Mouse (Mus musculus) limb, embryonic 13.5 days (tissue): Measurements from ENCODE around the gene Macrod1. TPM values are rescaled to one million over a fixed set of nuclear protein-coding genes. Genes with fewer than 3 reads are reported as not detected.
A peak's percentile ranks its signal among the peaks of the same experiment; 100 is the strongest.

Experiments used
- ATAC-seq: fragments of 200-750 bp; cut with Nextera tagmentation; 2 replicates; pipeline ENCODE4 v1.8.0; 2017; ENCODE audit warnings: low read depth, moderate number of reproducible peaks, moderate TSS enrichment; ENCODE audit not compliant: low FRiP score
- H3K27ac ChIP-seq: fragments of 300-500 bp; sonication (generic); 2 replicates; pipeline ENCODE4 v1.5.1; 2015; ENCODE audit warnings: inconsistent platforms, mild to moderate bottlenecking, moderate library complexity
- H3K27me3 ChIP-seq: fragments of 300-500 bp; sonication (generic); 2 replicates; pipeline ENCODE4 v1.6.1; 2015; ENCODE audit warnings: mild to moderate bottlenecking, inconsistent platforms
- H3K36me3 ChIP-seq: fragments of 300-500 bp; sonication (generic); 2 replicates; pipeline ENCODE4 v1.6.1; 2015; ENCODE audit warnings: inconsistent platforms, mild to moderate bottlenecking, moderate library complexity
- H3K4me1 ChIP-seq: fragments of 300-500 bp; sonication (generic); 2 replicates; pipeline ENCODE4 v1.6.1; 2015; ENCODE audit warnings: inconsistent platforms
- H3K4me2 ChIP-seq: fragments of 300-500 bp; sonication (generic); replicated peaks from 2 replicates; pipeline ENCODE4 v1.6.1; 2015; ENCODE audit warnings: inconsistent platforms, mild to moderate bottlenecking, moderate library complexity
- H3K4me3 ChIP-seq: fragments of 300-500 bp; sonication (generic); 2 replicates; pipeline ENCODE4 v1.5.1; 2015; ENCODE audit warnings: moderate library complexity, mild to moderate bottlenecking, inconsistent platforms
- H3K9ac ChIP-seq: fragments of 300-500 bp; sonication (generic); 2 replicates; pipeline ENCODE4 v1.6.1; 2015; ENCODE audit warnings: mild to moderate bottlenecking, inconsistent platforms
- H3K9me3 ChIP-seq: fragments of 300-500 bp; sonication (generic); 2 replicates; pipeline ENCODE4 v1.6.1; 2016; ENCODE audit warnings: inconsistent platforms
- WGBS: fragments of 180-500 bp; shearing (Covaris S2); methylation state at CpG from one replicate; pipeline ENCODE4 v1.1.7; 2015; 5-methylcytosine and 5-hydroxymethylcytosine counted together
- polyA plus RNA-seq: library from polyadenylated mRNA; unstranded; fragments of >200 nt; fragmentation: Nextera tagmentation; extraction: Ambion mirVana; gene quantifications from 2 replicates; pipeline ENCODE4 v1.2.1, GENCODE M21; 2015

The Macrod1 gene
- polyA plus RNA-seq, 1 experiment from 2014 or later, result 13.3 TPM

DNA sequence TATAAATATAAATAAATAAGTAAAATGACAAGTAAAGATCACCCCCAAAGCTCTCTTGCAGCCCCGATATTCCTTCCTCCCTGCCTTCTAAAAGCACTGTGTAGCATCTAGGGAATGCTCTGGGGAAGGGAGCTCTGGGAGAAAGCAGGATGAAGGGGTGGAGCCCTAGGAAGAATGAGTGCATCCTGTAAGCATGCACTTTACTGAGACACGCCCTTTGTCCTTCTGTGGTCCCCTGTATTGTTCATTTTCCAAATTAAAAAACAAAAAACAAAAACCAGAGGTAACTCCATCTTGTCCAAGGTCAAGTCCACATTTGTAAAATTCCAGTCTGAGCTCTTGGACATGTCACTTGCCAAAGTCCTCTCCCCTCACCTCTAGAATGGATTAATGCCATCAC, 148.3 kb downstream of the Macrod1 start:
- Histone ChIP-seq H3K27me3 (no peaks in the 10 kb centered on the region), H3K4me1 (peaks cover 27% of the 10 kb centered on the region), H3K9me3 (no peaks in the 10 kb centered on the region), H3K4me3 (peak overlapping the region; percentile 87), H3K9ac (peak overlapping the region; percentile 85), H3K27ac (no peak overlapping the region), H3K36me3 (peaks cover 42% of the 10 kb centered on the region), H3K4me2 (peak overlapping the region; percentile 88)
- 70% methylated on average over 2 of the region's 2 CpGs for WGBS
- ATAC-seq, result no peak

DNA sequence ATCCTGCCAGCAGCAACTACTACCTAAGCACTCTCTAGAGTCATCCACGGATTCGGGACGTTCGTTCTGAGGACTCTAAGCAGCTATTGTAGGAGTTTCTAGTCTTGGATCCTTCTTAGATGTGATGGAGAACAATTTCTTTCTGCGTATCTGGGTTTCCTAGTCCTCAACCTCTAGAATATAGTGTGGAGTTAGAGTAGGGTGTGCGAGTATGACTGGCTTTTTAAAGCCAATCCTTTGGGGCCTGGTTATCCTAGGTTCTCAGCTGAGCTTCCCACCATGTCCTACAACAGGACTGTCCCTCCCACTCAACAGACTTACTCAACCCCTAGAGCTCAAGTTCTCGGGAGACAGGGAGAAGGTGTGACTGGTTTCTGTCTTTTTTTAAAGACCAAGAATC, 148.7 kb downstream of the Macrod1 start:
- ATAC-seq, result peak; percentile 6; the same call in 1 of the 2 replicates
- peaks cover 37% of the 10 kb centered on the region for H3K36me3 ChIP-seq
- H3K9ac ChIP-seq, result peak overlapping the region; percentile 85
- 27% methylated on average over 7 of the region's 7 CpGs for WGBS
- peak overlapping the region; percentile 87 for H3K4me3 ChIP-seq
- H3K4me1 ChIP-seq, result peaks cover 27% of the 10 kb centered on the region
- H3K27ac ChIP-seq, result peak overlapping the region; percentile 95
- H3K4me2 ChIP-seq, result peak overlapping the region; percentile 88
- H3K9me3 ChIP-seq, result no peaks in the 10 kb centered on the region
- H3K27me3 ChIP-seq, result no peaks in the 10 kb centered on the region

DNA sequence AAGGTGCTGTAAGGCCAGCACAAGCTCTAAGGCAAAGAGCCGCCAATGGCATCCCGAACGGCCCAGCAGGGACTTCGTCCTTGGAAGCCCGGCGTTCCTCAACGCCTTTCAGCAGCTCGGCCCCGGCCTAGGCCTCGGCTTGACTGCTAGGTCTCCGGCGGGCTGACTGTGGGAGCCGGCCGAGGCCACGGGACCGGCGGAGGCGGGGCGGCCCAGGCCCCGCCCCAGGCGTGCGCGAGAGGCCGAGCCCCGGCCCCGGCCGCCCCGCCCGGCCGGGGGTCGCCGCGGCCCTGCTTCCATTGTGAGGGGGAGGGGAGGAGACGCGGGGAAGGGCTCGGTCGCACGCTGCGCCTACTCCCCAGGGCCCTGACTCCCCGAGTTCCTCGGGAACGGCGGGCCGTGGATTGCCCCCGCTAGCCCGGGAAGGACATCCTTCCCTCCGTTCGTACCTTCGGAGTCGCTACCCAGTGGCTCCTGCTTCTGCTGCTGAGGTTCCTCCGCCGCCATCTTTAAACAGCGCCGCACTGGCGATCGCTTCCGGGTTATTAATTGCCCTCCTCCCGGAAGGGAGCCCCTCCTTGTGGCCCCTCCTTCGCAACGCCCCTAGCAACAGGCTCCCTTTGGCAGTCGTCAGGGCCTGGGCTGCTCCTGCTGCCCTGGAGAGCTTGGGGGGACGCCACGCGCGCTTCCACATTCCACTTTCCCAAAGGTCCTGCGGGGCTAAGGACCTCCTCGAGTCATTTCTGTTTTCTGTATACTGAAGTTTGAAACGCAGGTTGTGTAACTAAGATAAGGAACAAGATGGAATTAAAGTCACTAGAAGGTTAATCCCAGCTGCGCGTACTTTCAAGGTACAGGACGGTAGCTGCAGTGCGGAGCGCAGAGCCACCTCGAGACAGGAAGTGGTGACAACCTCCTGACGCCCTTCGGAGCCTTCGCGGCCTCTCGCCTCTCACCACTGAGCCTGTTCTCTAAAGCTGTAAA, 149.4 kb downstream of the Macrod1 start, which contains the start of gene Otub1:
Gene Otub1 (minus strand): TSS at position 564 of the 984 bp plus-strand sequence.
- Histone ChIP-seq H3K27ac (peak within 1 kb of the TSS; percentile 95), H3K4me3 (peak within 1 kb of the TSS; percentile 87), H3K9ac (peak within 1 kb of the TSS; percentile 85), H3K4me2 (peak within 1 kb of the TSS; percentile 88), H3K27me3 (no peaks in the 10 kb centered on the region), H3K36me3 (peaks cover 34% of the 10 kb centered on the region), H3K9me3 (no peaks in the 10 kb centered on the region), H3K4me1 (peaks cover 27% of the 10 kb centered on the region)
- ATAC-seq, result peak; percentile 96
- WGBS, result under 1% methylated on average over 68 of the region's 79 CpGs

- Histone ChIP-seq H3K9me3 (no peaks in the 10 kb centered on the region), H3K27ac (no peak overlapping the region), H3K36me3 (peaks cover 36% of the 10 kb centered on the region), H3K4me1 (peaks cover 16% of the 10 kb centered on the region), H3K4me2 (no peak overlapping the region), H3K9ac (no peak overlapping the region), H3K4me3 (no peak overlapping the region), H3K27me3 (no peaks in the 10 kb centered on the region)
- no peak for ATAC-seq
- WGBS, result 93% methylated on average over 7 of the region's 7 CpGs
These were observed 153.5 kb downstream of the Macrod1 start for GRCm38 (mm10) chr19:7209907-7210646.

GRCm38 (mm10) chr19:7212216-7212615, 155.6 kb downstream of the Macrod1 start:
- ATAC-seq, result no peak

GRCm38 (mm10) chr19:7213010-7213409, 156.4 kb downstream of the Macrod1 start:
- Histone ChIP-seq H3K27me3 (no peaks in the 10 kb centered on the region), H3K9ac (no peak overlapping the region), H3K9me3 (no peaks in the 10 kb centered on the region), H3K4me1 (peaks cover 24% of the 10 kb centered on the region), H3K4me2 (no peak overlapping the region), H3K27ac (no peak overlapping the region), H3K4me3 (no peak overlapping the region), H3K36me3 (peaks cover 47% of the 10 kb centered on the region)
- ATAC-seq, result no peak
- WGBS, result 94% methylated on average over 3 of the region's 3 CpGs

More at GRCm38 (mm10) chr19:7212216-7212615, 155.6 kb downstream of the Macrod1 start:
- H3K4me1 ChIP-seq, result peaks cover 22% of the 10 kb centered on the region
- peaks cover 47% of the 10 kb centered on the region for H3K36me3 ChIP-seq
- no peak overlapping the region for H3K4me3 ChIP-seq
- no peak overlapping the region for H3K4me2 ChIP-seq
- 69% methylated on average over 1 of the region's 1 CpGs for whole genome bisulfite sequencing
- no peaks in the 10 kb centered on the region for H3K9me3 ChIP-seq
- no peaks in the 10 kb centered on the region for H3K27me3 ChIP-seq
- no peak overlapping the region for H3K9ac ChIP-seq
- no peak overlapping the region for H3K27ac ChIP-seq

DNA sequence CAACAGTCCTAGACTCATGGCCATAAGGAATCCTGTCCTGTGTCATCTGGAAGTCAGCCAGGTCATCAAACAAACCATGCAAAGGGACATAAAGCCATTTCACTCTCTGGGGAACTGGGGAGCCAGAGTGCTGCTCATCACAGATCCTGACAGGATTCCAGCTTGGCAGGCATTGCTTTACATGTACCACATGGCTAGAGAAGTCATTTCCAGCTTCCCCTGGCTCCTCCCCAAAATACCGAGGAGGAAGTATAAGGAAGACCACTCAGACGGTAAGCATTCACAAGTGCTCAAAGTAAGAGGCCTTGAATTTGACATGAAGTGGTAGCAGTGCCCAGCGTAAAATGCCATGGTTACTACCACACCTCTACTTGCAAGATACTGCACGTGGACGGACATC, 157.9 kb downstream of the Macrod1 start:
- WGBS, result 91% methylated on average over 5 of the region's 5 CpGs
- Histone ChIP-seq H3K9me3 (no peaks in the 10 kb centered on the region), H3K4me2 (no peak overlapping the region), H3K27ac (no peak overlapping the region), H3K4me1 (peaks cover 28% of the 10 kb centered on the region), H3K9ac (0 out of 2 replicates have a peak overlapping the region, but pooled peaks have one; percentile 25), H3K27me3 (no peaks in the 10 kb centered on the region), H3K4me3 (no peak overlapping the region), H3K36me3 (peaks cover 47% of the 10 kb centered on the region)
- no peak for ATAC-seq

DNA sequence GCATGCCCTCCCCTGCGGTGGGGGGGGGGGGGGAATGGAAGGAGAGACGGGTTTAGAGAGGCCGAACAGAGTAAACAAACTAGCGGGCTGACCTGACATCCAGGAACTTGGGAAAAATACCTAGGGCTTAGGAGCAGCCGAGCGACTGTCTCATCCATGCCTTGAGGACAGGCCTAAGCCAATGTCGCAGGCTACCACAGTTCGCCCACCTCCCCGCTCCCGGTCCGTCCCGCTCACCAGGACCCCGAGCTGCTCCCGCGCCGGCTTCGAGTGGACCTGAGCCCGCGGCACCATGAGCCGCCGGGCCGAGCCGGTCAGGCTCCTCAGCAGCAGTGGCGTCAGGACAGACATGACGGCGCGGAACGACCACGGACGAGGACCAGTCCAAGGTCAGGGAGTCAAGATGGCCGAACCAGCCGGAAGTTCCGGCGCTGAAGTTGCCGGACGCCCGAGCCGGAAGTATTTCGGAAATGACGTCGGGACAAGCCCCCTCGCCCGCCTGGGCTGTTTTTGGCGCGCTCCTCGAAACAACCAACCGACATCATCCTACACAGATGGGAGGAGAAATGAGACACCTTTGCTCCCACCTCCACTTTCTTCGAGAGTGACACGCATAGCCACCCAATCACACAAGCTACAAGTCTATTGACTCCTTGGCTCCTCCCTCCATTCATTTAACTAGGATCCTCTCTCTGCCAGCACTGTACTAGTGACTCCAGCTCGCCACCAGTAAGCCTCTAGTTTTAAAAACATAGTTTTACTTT, 160.7 kb downstream of the Macrod1 start, which contains the start of gene Cox8a:
Gene Cox8a (minus strand): TSS at position 455 of the 764 bp plus-strand sequence.
- peak; percentile 99 for ATAC-seq
- H3K4me3 ChIP-seq, result peak within 1 kb of the TSS; percentile 80
- H3K9me3 ChIP-seq, result no peaks in the 10 kb centered on the region
- no peaks in the 10 kb centered on the region for H3K27me3 ChIP-seq
- H3K9ac ChIP-seq, result peak within 1 kb of the TSS; percentile 82
- H3K4me2 ChIP-seq, result peak within 1 kb of the TSS; percentile 83
- H3K4me1 ChIP-seq, result peaks cover 28% of the 10 kb centered on the region
- H3K27ac ChIP-seq, result peak within 1 kb of the TSS; percentile 78
- WGBS, result under 1% methylated on average over 50 of the region's 50 CpGs
- peaks cover 34% of the 10 kb centered on the region for H3K36me3 ChIP-seq

- Histone ChIP-seq H3K4me3 (peak overlapping the region; percentile 80), H3K4me2 (peak overlapping the region; percentile 83), H3K9ac (peak overlapping the region; percentile 55; the same call in 1 of the 2 replicates), H3K27me3 (no peaks in the 10 kb centered on the region), H3K36me3 (peaks cover 33% of the 10 kb centered on the region), H3K9me3 (no peaks in the 10 kb centered on the region), H3K27ac (no peak overlapping the region), H3K4me1 (peaks cover 28% of the 10 kb centered on the region)
- peak; percentile 24; the same call in 1 of the 2 replicates for ATAC-seq
- 11% methylated on average over 6 of the region's 6 CpGs for WGBS
These were observed 161.3 kb downstream of the Macrod1 start for GRCm38 (mm10) chr19:7217926-7218267.

DNA sequence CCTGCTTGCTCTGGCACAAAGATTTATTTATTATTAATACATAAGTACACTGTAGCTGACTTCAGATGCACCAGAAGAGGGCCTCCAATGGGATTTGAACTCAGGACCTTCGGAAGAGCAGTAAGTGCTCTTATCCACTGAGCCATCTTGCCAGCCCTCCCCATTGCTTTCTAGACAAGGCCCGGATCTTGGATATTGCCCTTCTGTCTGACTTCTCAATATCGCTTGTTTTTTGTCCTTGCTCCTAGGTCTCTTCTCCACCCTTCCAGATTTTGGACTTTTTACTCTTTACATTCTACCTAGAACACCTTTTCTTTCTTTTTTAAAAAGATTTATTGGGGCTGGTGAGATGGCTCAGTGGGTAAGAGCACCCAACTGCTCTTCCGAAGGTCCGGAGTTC, 162.1 kb downstream of the Macrod1 start:
- no peak overlapping the region for H3K27ac ChIP-seq
- H3K4me2 ChIP-seq, result no peak overlapping the region
- peaks cover 28% of the 10 kb centered on the region for H3K4me1 ChIP-seq
- no peak overlapping the region for H3K9ac ChIP-seq
- no peaks in the 10 kb centered on the region for H3K27me3 ChIP-seq
- no peak for ATAC-seq
- H3K9me3 ChIP-seq, result no peaks in the 10 kb centered on the region
- 97% methylated on average over 5 of the region's 5 CpGs for WGBS
- peaks cover 24% of the 10 kb centered on the region for H3K36me3 ChIP-seq
- no peak overlapping the region for H3K4me3 ChIP-seq

DNA sequence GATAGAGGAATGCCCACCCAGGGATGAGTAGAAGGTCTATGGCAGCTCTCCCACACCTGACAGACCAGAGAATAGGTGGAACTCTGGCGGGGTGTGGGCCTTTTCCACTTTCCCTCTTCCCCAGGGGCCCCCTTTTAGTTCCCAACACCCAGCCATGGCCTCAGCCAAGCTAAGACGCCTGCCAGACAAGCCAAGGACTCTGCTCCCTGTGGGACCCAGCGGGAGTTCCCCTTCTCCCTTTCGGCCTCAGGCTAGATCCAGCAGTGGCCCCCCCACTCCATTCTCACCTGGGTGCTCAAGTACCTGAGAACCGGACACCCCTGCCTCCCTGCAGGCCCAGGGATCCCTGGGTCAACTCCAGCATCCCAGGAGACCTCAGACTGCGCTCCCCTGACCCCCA, 165.6 kb downstream of the Macrod1 start:
- Histone ChIP-seq H3K4me1 (peaks cover 6% of the 10 kb centered on the region), H3K27me3 (no peaks in the 10 kb centered on the region), H3K27ac (no peak overlapping the region), H3K4me3 (no peak overlapping the region), H3K9me3 (no peaks in the 10 kb centered on the region), H3K36me3 (peaks cover 19% of the 10 kb centered on the region), H3K9ac (no peak overlapping the region), H3K4me2 (no peak overlapping the region)
- WGBS, result 78% methylated on average over 6 of the region's 6 CpGs
- ATAC-seq, result no peak
